In the genomic region with DNA sequence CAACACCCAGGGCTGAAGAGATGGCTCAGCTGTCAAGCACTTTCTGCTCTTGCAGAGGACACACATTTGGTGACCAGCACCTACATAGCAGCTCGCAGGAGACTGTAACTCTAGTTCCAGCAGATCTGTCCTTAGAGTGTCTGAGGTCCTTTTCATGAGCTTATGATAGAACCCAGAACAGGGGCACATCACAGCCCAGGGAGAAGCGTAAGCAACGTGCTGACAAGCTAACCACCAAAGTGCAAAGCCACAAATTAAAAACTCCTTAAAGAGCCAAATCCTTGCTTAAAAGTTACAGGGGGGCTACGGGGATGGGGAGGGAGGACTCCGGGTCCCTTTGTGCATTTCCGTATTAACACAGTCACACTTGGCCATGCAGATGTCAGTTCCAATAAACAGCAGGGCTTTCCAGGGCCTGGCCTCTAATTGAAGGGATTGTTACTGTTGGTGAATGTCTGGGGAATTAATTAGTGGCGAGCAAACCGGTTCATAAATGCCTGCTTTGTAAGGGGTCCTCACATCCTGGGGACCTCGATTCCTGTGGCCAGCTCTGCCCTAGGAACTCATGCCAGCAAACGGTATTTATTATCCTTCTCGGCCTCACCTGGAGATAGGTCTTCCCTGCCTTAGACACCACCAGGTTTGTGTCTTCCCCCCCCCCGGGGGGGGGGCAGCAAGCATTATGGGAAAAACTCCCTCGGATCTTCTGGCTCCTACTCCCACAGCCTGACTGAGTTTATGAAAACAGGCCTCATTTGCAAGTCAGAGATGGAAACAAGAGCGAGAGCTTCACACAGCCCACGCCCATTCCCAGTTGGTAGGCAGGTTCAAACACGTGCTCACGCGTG, we compare ENCODE assay signal across 9 mouse cellular contexts.
DNase-seq lines count a peak whose midpoint lies in the region; ATAC-seq and TF ChIP-seq lines count a peak whose summit lies in the region.
"Had no signal": no experiment of that assay in that cellular context is flagged by ENCODE, and none has a peak within 500 bp of the region (broad histone marks: within the 10 kb centered on the region; RNA-seq: fewer than 3 reads in every experiment).

No protein-coding gene starts in this region.

- H3K36me3 ChIP-seq in kidney, embryonic 15.5 days: no peaks in the 10 kb centered on the region
- no peaks in the 10 kb centered on the region for H3K36me3 ChIP-seq in heart, embryonic 14.5 days (ENCODE audit: control insufficient read depth, insufficient read depth, low read length)
- no peaks in the 10 kb centered on the region for H3K36me3 ChIP-seq in lung, postnatal 0 days (ENCODE audit: insufficient read depth, low read length)

- H3K27ac ChIP-seq in kidney, embryonic 15.5 days: 0 out of 2 replicates have a peak overlapping the region, but pooled peaks have one; percentile 2
- H3K27ac ChIP-seq in heart, embryonic 14.5 days (replicated peaks in 1 of 2; ENCODE audit: control insufficient read depth in 1 of 2, insufficient read depth in 1 of 2, low read depth in 2 of 2, low read length in 2 of 2): no peak overlapping the region
- H3K27ac ChIP-seq in lung, postnatal 0 days (ENCODE audit: low read length): no peak overlapping the region

- DNase-seq in kidney, postnatal 10 days: no peak
- DNase-seq in left cerebral cortex, postnatal 14 days (ENCODE audit: low spot score in 2 of 2): peak; percentile 90 to 96
- peak; percentile 29 for DNase-seq in right cerebral cortex, postnatal 4 days
- DNase-seq in adrenal gland, postnatal 25 days: no peak
- DNase-seq in lung, postnatal 0 days (ENCODE audit: low spot score): no peak

- TF ChIP-seq CTCF in lung, postnatal 0 days (IDR thresholded peaks at IDR 0.05): no peak

- no peak for TF ChIP-seq EP300 in lung, postnatal 0 days (IDR thresholded peaks at IDR 0.05)

- H3K9ac ChIP-seq in kidney, embryonic 15.5 days: no peak overlapping the region
- peak overlapping the region; percentile 5; the same call in 1 of the 2 replicates for H3K9ac ChIP-seq in heart, embryonic 14.5 days (ENCODE audit: low read length)
- H3K9ac ChIP-seq in lung, postnatal 0 days (replicated peaks; ENCODE audit: low read depth): no peak overlapping the region

- ATAC-seq in kidney, embryonic 15.5 days (replicated peaks; ENCODE audit: low FRiP score): no peak
- ATAC-seq in heart, embryonic 14.5 days (ENCODE audit: insufficient number of reproducible peaks, insufficient read depth, low FRiP score, low read depth): no peak
- ATAC-seq in CD4-positive, CD25-positive, alpha-beta regulatory T cell, adult 4 months: no peak
- ATAC-seq in lung, postnatal 0 days: no peak

- H3K4me1 ChIP-seq in kidney, embryonic 15.5 days: peaks cover 49% of the 10 kb centered on the region
- H3K4me1 ChIP-seq in heart, embryonic 14.5 days (ENCODE audit: control insufficient read depth in 2 of 2, insufficient read depth in 2 of 2, low read length in 2 of 2): peaks cover 37 to 51% of the 10 kb centered on the region in 2 experiments
- no peaks in the 10 kb centered on the region; the same call in 1 of the 2 replicates for H3K4me1 ChIP-seq in lung, postnatal 0 days (ENCODE audit: insufficient read depth, low read depth, low read length)

- H3K4me2 ChIP-seq in kidney, embryonic 15.5 days: no peak overlapping the region
- H3K4me2 ChIP-seq in heart, embryonic 14.5 days (ENCODE audit: low read length): no peak overlapping the region
- H3K4me2 ChIP-seq in lung, postnatal 0 days (replicated peaks; ENCODE audit: low read depth, low read length): no peak overlapping the region

- H3K9me3 ChIP-seq in kidney, embryonic 15.5 days (replicated peaks): no peaks in the 10 kb centered on the region
- no peaks in the 10 kb centered on the region for H3K9me3 ChIP-seq in heart, embryonic 14.5 days (ENCODE audit: control insufficient read depth, low read length)
- no peaks in the 10 kb centered on the region for H3K9me3 ChIP-seq in lung, postnatal 0 days (ENCODE audit: low read length)

- no peaks in the 10 kb centered on the region for H3K27me3 ChIP-seq in kidney, embryonic 15.5 days
- no peaks in the 10 kb centered on the region for H3K27me3 ChIP-seq in heart, embryonic 14.5 days (ENCODE audit: control insufficient read depth, insufficient read depth, low read length)
- no peaks in the 10 kb centered on the region for H3K27me3 ChIP-seq in lung, postnatal 0 days (replicated peaks; ENCODE audit: insufficient read depth, low read length)

- intact Hi-C loops in left cerebral cortex, postnatal 14 days (cut with DNase I): loop anchor here (5.0 kb wide), 1 partner anchor 500 kb away; no protein-coding TSS in a partner anchor

- no peak overlapping the region for H3K4me3 ChIP-seq in kidney, embryonic 15.5 days (replicated peaks)
- no peak overlapping the region for H3K4me3 ChIP-seq in heart, embryonic 14.5 days (ENCODE audit: control insufficient read depth in 1 of 2, insufficient read depth in 1 of 2, low read depth in 1 of 2, low read length in 2 of 2)
- no peak overlapping the region for H3K4me3 ChIP-seq in lung, postnatal 0 days (ENCODE audit: low read depth, low read length)
- H3K4me3 ChIP-seq: erythroblast, embryonic 14.5 days had no signal

- 45% methylated on average over 18 of the region's 18 CpGs for WGBS in kidney, embryonic 15.5 days
- WGBS in heart, embryonic 14.5 days: 53% methylated on average over 18 of the region's 18 CpGs
- 74% methylated on average over 18 of the region's 18 CpGs for WGBS in lung, postnatal 0 days

Comparison
In these comparisons a context has a peak if more than half of its experiments do, and no peak if none do; other contexts are left out.
1. DNase-seq: peak in left cerebral cortex, postnatal 14 days (2 of 2) and right cerebral cortex, postnatal 4 days (single experiment); none in kidney, postnatal 10 days (single experiment), adrenal gland, postnatal 25 days (single experiment) and lung, postnatal 0 days (single experiment).